Mouse (Mus musculus) heart, embryonic 11.5 days (tissue): ENCODE data around the gene Iqca. TPM values are rescaled to one million over a fixed set of nuclear protein-coding genes. Genes with fewer than 3 reads are reported as not detected.

ENCODE experiments used
- ATAC-seq: fragments of 200-750 bp; cut with Nextera tagmentation; replicated peaks from 2 replicates; pipeline ENCODE4 v1.8.0; 2017; ENCODE audit warnings: moderate library complexity; ENCODE audit not compliant: insufficient number of reproducible peaks, low FRiP score, low TSS enrichment
- H3K27ac ChIP-seq: fragments of 300-500 bp; sonication (generic); 2 replicates; pipeline ENCODE4 v1.5.1; 2014; ENCODE audit warnings: mild to moderate bottlenecking, low read depth, low read length
- H3K27me3 ChIP-seq: fragments of 300-500 bp; sonication (generic); 2 replicates; pipeline ENCODE4 v1.6.1; 2014; ENCODE audit warnings: mild to moderate bottlenecking, low read length, mixed read lengths; ENCODE audit not compliant: control insufficient read depth, insufficient read depth
- H3K36me3 ChIP-seq: fragments of 300-500 bp; sonication (generic); 2 replicates; pipeline ENCODE4 v1.6.1; 2014; ENCODE audit warnings: mild to moderate bottlenecking, low read length, moderate library complexity, mixed read lengths; ENCODE audit not compliant: control insufficient read depth, insufficient read depth
- H3K4me1 ChIP-seq: fragments of 300-500 bp; sonication (generic); 2 replicates; pipeline ENCODE4 v1.6.1; 2014; ENCODE audit warnings: low read length; ENCODE audit not compliant: control insufficient read depth, insufficient read depth
- H3K4me2 ChIP-seq: fragments of 300-500 bp; sonication (generic); 2 replicates; pipeline ENCODE4 v1.6.1; 2014; ENCODE audit warnings: mild to moderate bottlenecking, moderate library complexity
- H3K4me3 ChIP-seq: fragments of 300-500 bp; sonication (generic); 2 replicates; pipeline ENCODE4 v1.5.1; 2014; ENCODE audit warnings: low read depth, low read length
- H3K9ac ChIP-seq: fragments of 300-500 bp; sonication (generic); 2 replicates; pipeline ENCODE4 v1.6.1; 2014; ENCODE audit warnings: mild to moderate bottlenecking, low read depth, low read length, moderate library complexity
- H3K9me3 ChIP-seq: fragments of 300-500 bp; sonication (generic); replicated peaks from 2 replicates; pipeline ENCODE4 v1.6.1; 2016; ENCODE audit warnings: low read length; ENCODE audit not compliant: control insufficient read depth
- WGBS: fragments of 180-500 bp; shearing (Covaris S2); extraction: QIAGEN DNeasy Blood & Tissue Kit; methylation state at CpG from one replicate; pipeline ENCODE4 v1.1.7; 2014; ENCODE audit not compliant: insufficient replicate concordance; 5-methylcytosine and 5-hydroxymethylcytosine counted together
- polyA plus RNA-seq: library from polyadenylated mRNA; unstranded; fragments of >200 nt; fragmentation: Nextera tagmentation; extraction: Ambion mirVana; gene quantifications from 2 replicates; pipeline ENCODE4 v1.2.1, GENCODE M21; 2014

Gene Iqca
- polyA plus RNA-seq, 1 experiment from 2014 or later: not detected

- Histone ChIP-seq H3K9ac (no peak overlapping the region), H3K27me3 (no peaks in the 10 kb centered on the region; the same call in 1 of the 2 replicates), H3K9me3 (no peaks in the 10 kb centered on the region), H3K36me3 (no peaks in the 10 kb centered on the region), H3K4me3 (no peak overlapping the region), H3K4me2 (no peak overlapping the region), H3K4me1 (peaks cover 37% of the 10 kb centered on the region), H3K27ac (no peak overlapping the region)
- no peak for ATAC-seq
- WGBS: 51% methylated on average over 5 of the region's 5 CpGs
Observed at GRCm38 (mm10) chr1:90000981-90001380, 152.2 kb downstream of the Iqca start.

GRCm38 (mm10) chr1:89999858-90000257, 153.3 kb downstream of the Iqca start:
- no peaks in the 10 kb centered on the region for H3K9me3 ChIP-seq
- H3K36me3 ChIP-seq: no peaks in the 10 kb centered on the region
- H3K27ac ChIP-seq: peak overlapping the region; percentile 66; the same call in 1 of the 2 replicates
- H3K27me3 ChIP-seq: peaks cover under 1% of the 10 kb centered on the region
- no peak overlapping the region for H3K9ac ChIP-seq
- peaks cover 37% of the 10 kb centered on the region for H3K4me1 ChIP-seq
- no peak overlapping the region for H3K4me3 ChIP-seq
- H3K4me2 ChIP-seq: no peak overlapping the region
- 50% methylated on average over 3 of the region's 3 CpGs for WGBS
- no peak for ATAC-seq

- Histone ChIP-seq H3K27me3 (peaks cover 9% of the 10 kb centered on the region), H3K4me3 (no peak overlapping the region), H3K9me3 (no peaks in the 10 kb centered on the region), H3K36me3 (no peaks in the 10 kb centered on the region), H3K4me1 (peaks cover 37% of the 10 kb centered on the region), H3K9ac (no peak overlapping the region), H3K4me2 (0 out of 2 replicates have a peak overlapping the region, but pooled peaks have one; percentile 16), H3K27ac (peak overlapping the region; percentile 80)
- 47% methylated on average over 2 of the region's 2 CpGs for WGBS
- no peak for ATAC-seq
Observed at GRCm38 (mm10) chr1:89998696-89999095, 154.5 kb downstream of the Iqca start.

- Histone ChIP-seq H3K4me1 (peaks cover 37% of the 10 kb centered on the region), H3K4me2 (peak overlapping the region; percentile 37; the same call in 1 of the 2 replicates), H3K9me3 (no peaks in the 10 kb centered on the region), H3K27ac (peak overlapping the region; percentile 80), H3K27me3 (peaks cover 15% of the 10 kb centered on the region), H3K36me3 (no peaks in the 10 kb centered on the region), H3K9ac (no peak overlapping the region), H3K4me3 (no peak overlapping the region)
- peak; percentile 57; the same call in 1 of the 2 replicates for ATAC-seq
- 43% methylated on average over 7 of the region's 7 CpGs for WGBS
Observed at GRCm38 (mm10) chr1:89998076-89998475, 155.1 kb downstream of the Iqca start.

- 2% methylated on average over 25 of the region's 25 CpGs for WGBS
- Histone ChIP-seq H3K36me3 (no peaks in the 10 kb centered on the region), H3K9ac (no peak overlapping the region; the same call in 1 of the 2 replicates), H3K4me2 (peak overlapping the region; percentile 61), H3K9me3 (no peaks in the 10 kb centered on the region), H3K4me3 (peak overlapping the region; percentile 31), H3K27ac (no peak overlapping the region), H3K27me3 (peaks cover 33% of the 10 kb centered on the region), H3K4me1 (peaks cover 7% of the 10 kb centered on the region; the same call in 1 of the 2 replicates)
- ATAC-seq: no peak
Observed at GRCm38 (mm10) chr1:89992256-89992655, 160.9 kb downstream of the Iqca start.

Other genes starting within 250 kb of the Iqca start
- 0.17 and 0.39 TPM in 2 replicates for gene Gbx2, start 222.2 kb downstream of the Iqca start, polyA plus RNA-seq
- gene Asb18, start 138.7 kb downstream of the Iqca start, polyA plus RNA-seq: 0.26 and 0.52 TPM in 2 replicates
- 45.3 and 50.2 TPM in 2 replicates for gene Ackr3, start 50.6 kb upstream of the Iqca start, polyA plus RNA-seq